ENCODE assay signal across 8 mouse cellular contexts in the genomic region with DNA sequence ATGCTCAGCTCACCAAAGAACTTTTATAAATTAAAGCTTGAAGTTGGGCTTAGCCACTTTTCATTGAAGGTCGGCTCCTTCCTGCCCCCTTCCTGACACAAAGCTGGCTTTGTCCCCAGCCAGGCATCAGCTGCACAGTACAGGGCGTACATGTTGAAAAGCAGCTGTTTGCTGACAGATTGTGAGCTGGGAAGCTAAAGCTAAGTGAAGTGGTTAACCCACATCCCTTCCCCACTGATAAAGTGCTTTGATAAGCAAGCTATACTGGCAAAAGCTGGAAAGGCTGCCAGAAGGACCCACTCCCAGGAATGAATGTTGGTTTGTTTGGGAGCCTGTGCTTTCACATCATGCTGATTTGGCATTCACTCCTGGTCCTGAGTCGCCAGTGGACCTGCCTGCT.
A peak's percentile ranks its signal among the peaks of the same experiment; 100 is the strongest.
DNase-seq lines count a peak whose midpoint lies in the region; ATAC-seq and TF ChIP-seq lines count a peak whose summit lies in the region.

No protein-coding gene starts in this region.

- H3K4me1 ChIP-seq in forebrain, embryonic 11.5 days (replicated peaks; ENCODE audit: control insufficient read depth, insufficient read depth, low read length): no peaks in the 10 kb centered on the region
- peaks cover 5% of the 10 kb centered on the region for H3K4me1 ChIP-seq in hindbrain, embryonic 12.5 days

- no peak for TF ChIP-seq CTCF in layer of hippocampus, adult 2 months (conservative IDR thresholded peaks at IDR 0.05)

- no peak overlapping the region for H3K9ac ChIP-seq in forebrain, embryonic 11.5 days (ENCODE audit: low read length)
- no peak overlapping the region for H3K9ac ChIP-seq in hindbrain, embryonic 12.5 days

- no peaks in the 10 kb centered on the region for H3K27me3 ChIP-seq in forebrain, embryonic 11.5 days (ENCODE audit: control insufficient read depth, insufficient read depth, low read length)
- no peaks in the 10 kb centered on the region for H3K27me3 ChIP-seq in hindbrain, embryonic 12.5 days

- H3K4me3 ChIP-seq in forebrain, embryonic 11.5 days (ENCODE audit: low read depth, low read length): no peak overlapping the region
- H3K4me3 ChIP-seq in hindbrain, embryonic 12.5 days: no peak overlapping the region
- H3K4me3 ChIP-seq in layer of hippocampus, adult 2 months: no peak overlapping the region

- 18% methylated on average over 3 of the region's 3 CpGs for WGBS in forebrain, embryonic 11.5 days
- 12% methylated on average over 3 of the region's 3 CpGs for WGBS in hindbrain, embryonic 12.5 days

- no peak overlapping the region for H3K4me2 ChIP-seq in forebrain, embryonic 11.5 days (ENCODE audit: low read depth, low read length, severe bottlenecking)
- no peak overlapping the region for H3K4me2 ChIP-seq in hindbrain, embryonic 12.5 days (replicated peaks)

- peak; percentile 19 for DNase-seq in adrenal gland, adult 2 months
- no peak for DNase-seq in adrenal gland, adult 8-10 months
- DNase-seq in forebrain, embryonic 11.5 days (ENCODE audit: low spot score): peak; percentile 51
- peak; percentile 52 for DNase-seq in thymus, postnatal 25 days
- DNase-seq in left cerebral cortex, adult 18-20 months (ENCODE audit: low spot score in 2 of 2): no peak
- DNase-seq in layer of hippocampus, adult 2 months (ENCODE audit: low spot score in 2 of 2): no peak

- H3K27ac ChIP-seq in forebrain, embryonic 11.5 days (ENCODE audit: low read depth, low read length): no peak overlapping the region
- H3K27ac ChIP-seq in hindbrain, embryonic 12.5 days: no peak overlapping the region; the same call in 1 of the 2 replicates
- no peak overlapping the region for H3K27ac ChIP-seq in layer of hippocampus, adult 2 months

- H3K36me3 ChIP-seq in forebrain, embryonic 11.5 days (ENCODE audit: control insufficient read depth, insufficient read depth, low read length): no peaks in the 10 kb centered on the region
- no peaks in the 10 kb centered on the region for H3K36me3 ChIP-seq in hindbrain, embryonic 12.5 days

- no peaks in the 10 kb centered on the region for H3K9me3 ChIP-seq in forebrain, embryonic 11.5 days (ENCODE audit: control insufficient read depth, low read length)
- no peaks in the 10 kb centered on the region for H3K9me3 ChIP-seq in hindbrain, embryonic 12.5 days (replicated peaks)

- ATAC-seq in forebrain, embryonic 11.5 days (replicated peaks; ENCODE audit: low FRiP score): peak; percentile 89
- ATAC-seq in hindbrain, embryonic 12.5 days (ENCODE audit: low FRiP score): peak; percentile 92
- ATAC-seq in megakaryocyte progenitor cell, adult 5-6 weeks (replicated peaks; ENCODE audit: poor library complexity): peak; percentile 72

Comparison
In these comparisons a context has a peak if more than half of its experiments do, and no peak if none do; other contexts are left out.
1. DNase-seq: peak in adrenal gland, adult 2 months (single experiment), forebrain, embryonic 11.5 days (single experiment) and thymus, postnatal 25 days (single experiment); none in adrenal gland, adult 8-10 months (single experiment), left cerebral cortex, adult 18-20 months (0 of 2) and layer of hippocampus, adult 2 months (0 of 2).
2. Peak in every context shown above with its lines, with median percentiles within 50 percentile points of each other: ATAC-seq.